Mouse (Mus musculus) intestine, embryonic 16.5 days (tissue): ENCODE data around the gene Shisa7. TPM values are rescaled to one million over a fixed set of nuclear protein-coding genes. Genes with fewer than 3 reads are reported as not detected.

Source experiments
- ATAC-seq: fragments of 200-750 bp; cut with Nextera tagmentation; 2 replicates; pipeline ENCODE4 v1.8.0; 2017; ENCODE audit warnings: moderate TSS enrichment, moderate library complexity
- H3K27ac ChIP-seq: fragments of 300-500 bp; sonication (generic); 2 replicates; pipeline ENCODE4 v1.5.1; 2014; ENCODE audit warnings: mild to moderate bottlenecking, low read length
- H3K27me3 ChIP-seq: fragments of 300-500 bp; sonication (generic); replicated peaks from 2 replicates; pipeline ENCODE4 v1.6.1; 2014; ENCODE audit warnings: low read length, control low read depth, mixed read lengths; ENCODE audit not compliant: control insufficient read depth, insufficient read depth
- H3K36me3 ChIP-seq: fragments of 300-500 bp; sonication (generic); 2 replicates; pipeline ENCODE4 v1.6.1; 2014; ENCODE audit warnings: low read length, control low read depth; ENCODE audit not compliant: control insufficient read depth, insufficient read depth
- H3K4me1 ChIP-seq: fragments of 300-500 bp; sonication (generic); 2 replicates; pipeline ENCODE4 v1.6.1; 2014; ENCODE audit warnings: low read length, control low read depth, mixed read lengths; ENCODE audit not compliant: control insufficient read depth, insufficient read depth
- H3K4me2 ChIP-seq: fragments of 300-500 bp; sonication (generic); 2 replicates; pipeline ENCODE4 v1.6.1; 2014; ENCODE audit warnings: low read depth, low read length, control low read depth
- H3K4me3 ChIP-seq: fragments of 300-500 bp; sonication (generic); 2 replicates; pipeline ENCODE4 v1.5.1; 2014; ENCODE audit warnings: mild to moderate bottlenecking, low read length
- H3K9ac ChIP-seq: fragments of 300-500 bp; sonication (generic); 2 replicates; pipeline ENCODE4 v1.6.1; 2014; ENCODE audit warnings: low read depth, low read length
- H3K9me3 ChIP-seq: fragments of 300-500 bp; sonication (generic); 2 replicates; pipeline ENCODE4 v1.6.1; 2016; ENCODE audit warnings: low read length, control low read depth; ENCODE audit not compliant: control insufficient read depth
- WGBS: fragments of 180-500 bp; shearing (Covaris S2); extraction: QIAGEN DNeasy Blood & Tissue Kit; methylation state at CpG from one replicate; pipeline ENCODE4 v1.1.7; 2014; 5-methylcytosine and 5-hydroxymethylcytosine counted together
- polyA plus RNA-seq: library from polyadenylated mRNA; unstranded; fragments of >200 nt; fragmentation: Nextera tagmentation; extraction: Ambion mirVana; gene quantifications from 2 replicates; pipeline ENCODE4 v1.2.1, GENCODE M21; 2015

The Shisa7 gene
- polyA plus RNA-seq, 1 experiment from 2014 or later: 0.15 TPM

- Histone ChIP-seq H3K36me3 (peaks cover 19% of the 10 kb centered on the region), H3K9me3 (no peaks in the 10 kb centered on the region), H3K4me2 (peak within 1 kb of the TSS; percentile 92), H3K4me1 (peaks cover 28% of the 10 kb centered on the region), H3K27ac (peak within 1 kb of the TSS; percentile 97), H3K4me3 (peak within 1 kb of the TSS; percentile 87), H3K27me3 (no peaks in the 10 kb centered on the region), H3K9ac (peak within 1 kb of the TSS; percentile 97)
- WGBS: under 1% methylated on average over 53 of the region's 54 CpGs
- peak; percentile 81 for ATAC-seq
Observed at GRCm38 (mm10) chr7:4792278-4793212, 52.0 kb downstream of the Shisa7 start, which contains the start of gene Rpl28. Rpl28 (plus strand) TSS chr7:4792874.

GRCm38 (mm10) chr7:4789436-4789935, 55.0 kb downstream of the Shisa7 start, which contains the start of gene Tmem238:
Tmem238 (minus strand) TSS chr7:4789656.
- Histone ChIP-seq H3K9ac (peak within 1 kb of the TSS; percentile 88), H3K9me3 (no peaks in the 10 kb centered on the region), H3K27ac (peak within 1 kb of the TSS; percentile 89), H3K4me2 (peak within 1 kb of the TSS; percentile 91), H3K36me3 (peaks cover 10% of the 10 kb centered on the region; the same call in 1 of the 2 replicates), H3K4me1 (peaks cover 20% of the 10 kb centered on the region), H3K4me3 (peak within 1 kb of the TSS; percentile 74), H3K27me3 (no peaks in the 10 kb centered on the region)
- 7% methylated on average over 39 of the region's 40 CpGs for WGBS
- ATAC-seq: peak; percentile 76

GRCm38 (mm10) chr7:4788499-4789435, 55.7 kb downstream of the Shisa7 start:
- Histone ChIP-seq H3K9me3 (no peaks in the 10 kb centered on the region), H3K4me1 (peaks cover 13% of the 10 kb centered on the region), H3K36me3 (peaks cover 7% of the 10 kb centered on the region; the same call in 1 of the 2 replicates), H3K4me3 (peak overlapping the region; percentile 74), H3K27me3 (no peaks in the 10 kb centered on the region), H3K4me2 (peak overlapping the region; percentile 91), H3K9ac (peak overlapping the region; percentile 88), H3K27ac (peak overlapping the region; percentile 89)
- peak; percentile 66 for ATAC-seq
- 2% methylated on average over 63 of the region's 64 CpGs for WGBS

GRCm38 (mm10) chr7:4783667-4784268, 60.7 kb downstream of the Shisa7 start:
- Histone ChIP-seq H3K9ac (no peak overlapping the region), H3K4me2 (no peak overlapping the region), H3K36me3 (peaks cover 5% of the 10 kb centered on the region; the same call in 1 of the 2 replicates), H3K4me1 (0 out of 2 replicates have a peak, but pooled peaks cover 8% of the 10 kb centered on the region), H3K4me3 (no peak overlapping the region), H3K27ac (no peak overlapping the region), H3K9me3 (no peaks in the 10 kb centered on the region), H3K27me3 (peaks cover 4% of the 10 kb centered on the region)
- WGBS: 84% methylated on average over 14 of the region's 14 CpGs
- no peak for ATAC-seq

- Histone ChIP-seq H3K27ac (no peak within 1 kb of the TSS), H3K4me2 (no peak within 1 kb of the TSS), H3K4me1 (0 out of 2 replicates have a peak, but pooled peaks cover 3% of the 10 kb centered on the region), H3K27me3 (peaks cover 14% of the 10 kb centered on the region), H3K9me3 (no peaks in the 10 kb centered on the region), H3K9ac (no peak within 1 kb of the TSS), H3K36me3 (peaks cover 5% of the 10 kb centered on the region; the same call in 1 of the 2 replicates), H3K4me3 (no peak within 1 kb of the TSS)
- ATAC-seq: no peak
- 65% methylated on average over 2 of the region's 2 CpGs for WGBS
Observed at GRCm38 (mm10) chr7:4782759-4783158, 61.7 kb downstream of the Shisa7 start, which contains the start of the genes Il11 and Tmem190. Il11 (minus strand) TSS chr7:4782859. Tmem190 (plus strand) TSS chr7:4782937.

- Histone ChIP-seq H3K4me3 (no peak overlapping the region), H3K4me1 (peaks cover 7% of the 10 kb centered on the region), H3K9me3 (no peaks in the 10 kb centered on the region), H3K27ac (no peak overlapping the region), H3K36me3 (peaks cover 5% of the 10 kb centered on the region; the same call in 1 of the 2 replicates), H3K9ac (no peak overlapping the region), H3K27me3 (peaks cover 21% of the 10 kb centered on the region), H3K4me2 (no peak overlapping the region)
- 41% methylated on average over 3 of the region's 3 CpGs for WGBS
- no peak for ATAC-seq
Observed at GRCm38 (mm10) chr7:4782130-4782529, 62.4 kb downstream of the Shisa7 start.

GRCm38 (mm10) chr7:4779921-4780320, 64.6 kb downstream of the Shisa7 start:
- H3K27me3 ChIP-seq: peaks cover 39% of the 10 kb centered on the region
- H3K4me2 ChIP-seq: no peak overlapping the region
- H3K9ac ChIP-seq: no peak overlapping the region
- H3K27ac ChIP-seq: no peak overlapping the region
- H3K4me1 ChIP-seq: peaks cover 11% of the 10 kb centered on the region
- peaks cover 3% of the 10 kb centered on the region; the same call in 1 of the 2 replicates for H3K36me3 ChIP-seq
- WGBS: 32% methylated on average over 5 of the region's 5 CpGs
- ATAC-seq: no peak
- no peak overlapping the region for H3K4me3 ChIP-seq
- H3K9me3 ChIP-seq: no peaks in the 10 kb centered on the region

GRCm38 (mm10) chr7:4777851-4778637, 66.5 kb downstream of the Shisa7 start:
- Histone ChIP-seq H3K4me3 (no peak overlapping the region), H3K27ac (no peak overlapping the region), H3K4me2 (no peak overlapping the region), H3K9ac (no peak overlapping the region), H3K4me1 (peaks cover 11% of the 10 kb centered on the region), H3K27me3 (peaks cover 42% of the 10 kb centered on the region), H3K36me3 (no peaks in the 10 kb centered on the region), H3K9me3 (no peaks in the 10 kb centered on the region)
- ATAC-seq: no peak
- WGBS: 4% methylated on average over 17 of the region's 20 CpGs
